Mouse (Mus musculus) kidney, postnatal 25 days (tissue): ENCODE data around the gene Olfr1358.
"Not testable (repeated sequence)": the region's sequence is repeated elsewhere in the genome, so short reads cannot be mapped to it uniquely, and the experiment has no call there.

Experiments used
- DNase-seq, 2 experiments: peaks; one replicate each; pipeline ENCODE4 v3.0.0; 2021; ENCODE audit warnings: mixed read lengths in 2 of 2

Olfr1358 gene

GRCm38 (mm10) chr10:78517128-78517527, at the start of gene Olfr1358:
TSS of gene Olfr1358 (plus strand) at chr10:78517428.
- no peak for DNase-seq

- peak in 1 of 2 experiments; percentile 41 for DNase-seq
Observed at GRCm38 (mm10) chr10:78467761-78468310, 49.4 kb upstream of the Olfr1358 start.

GRCm38 (mm10) chr10:78470582-78471313, 46.5 kb upstream of the Olfr1358 start:
- no peak for DNase-seq

GRCm38 (mm10) chr10:78472046-78472445, 45.2 kb upstream of the Olfr1358 start:
- DNase-seq, result peak in 1 of 2 experiments; percentile 51

- peak; percentile 51 to 73 for DNase-seq
Observed at GRCm38 (mm10) chr10:78473434-78473833, 43.8 kb upstream of the Olfr1358 start.

- DNase-seq, result peak in 1 of 2 experiments; percentile 31
Observed at GRCm38 (mm10) chr10:78474759-78475158, 42.5 kb upstream of the Olfr1358 start.

GRCm38 (mm10) chr10:78476821-78477220, 40.4 kb upstream of the Olfr1358 start:
- no peak for DNase-seq

GRCm38 (mm10) chr10:78480954-78481927, 36.0 kb upstream of the Olfr1358 start:
- no peak for DNase-seq

- DNase-seq, result peak; percentile 68 to 82
Observed at GRCm38 (mm10) chr10:78481928-78482499, 35.2 kb upstream of the Olfr1358 start.

- DNase-seq, result not testable (repeated sequence)
Observed at GRCm38 (mm10) chr10:78485369-78485768, 31.9 kb upstream of the Olfr1358 start.

- DNase-seq, result no peak
Observed at GRCm38 (mm10) chr10:78486871-78487270, 30.4 kb upstream of the Olfr1358 start.

- peak; percentile 84 to 88 for DNase-seq
Observed at GRCm38 (mm10) chr10:78487431-78488086, 29.7 kb upstream of the Olfr1358 start.

GRCm38 (mm10) chr10:78502986-78503733, 14.1 kb upstream of the Olfr1358 start:
- no peak for DNase-seq

GRCm38 (mm10) chr10:78519792-78520191, 2.6 kb downstream of the Olfr1358 start:
- no peak for DNase-seq

- DNase-seq, result peak in 1 of 2 experiments; percentile 24
Observed at GRCm38 (mm10) chr10:78520260-78521005, 3.2 kb downstream of the Olfr1358 start.

GRCm38 (mm10) chr10:78525071-78525470, 7.8 kb downstream of the Olfr1358 start:
- DNase-seq, result not testable (repeated sequence)

GRCm38 (mm10) chr10:78525511-78525910, 8.3 kb downstream of the Olfr1358 start:
- DNase-seq, result peak in 1 of 2 experiments; percentile 31

GRCm38 (mm10) chr10:78540943-78541342, 23.7 kb downstream of the Olfr1358 start:
- DNase-seq, result peak; percentile 42 to 76

GRCm38 (mm10) chr10:78565070-78565469, 47.8 kb downstream of the Olfr1358 start:
- DNase-seq, result no peak

GRCm38 (mm10) chr10:78569191-78569590, 52.0 kb downstream of the Olfr1358 start:
- DNase-seq, result no peak

GRCm38 (mm10) chr10:78569686-78570085, 52.5 kb downstream of the Olfr1358 start:
- DNase-seq, result no peak
